9 mouse cellular contexts compared by ENCODE assay signal in the genomic region with DNA sequence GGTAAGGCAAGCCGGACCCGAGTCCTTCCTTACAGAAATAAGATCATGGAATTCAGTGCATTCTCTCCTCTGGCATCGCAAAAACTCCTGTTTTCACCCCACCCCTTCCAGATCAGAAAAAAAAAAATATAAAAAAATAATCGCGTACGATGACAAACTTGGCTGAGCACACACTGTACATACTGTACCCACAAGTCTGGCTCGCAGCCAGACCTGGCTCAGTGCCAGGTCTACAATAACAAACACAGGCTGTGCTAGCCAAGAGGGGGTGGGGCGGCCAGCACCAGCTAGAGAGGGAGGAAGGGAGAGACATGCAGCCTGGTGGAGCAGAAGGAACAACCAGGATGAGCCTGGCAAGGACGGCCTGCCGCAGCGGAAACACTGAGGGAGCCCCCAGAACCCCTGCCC.
DNase-seq lines count a peak whose midpoint lies in the region; ATAC-seq and TF ChIP-seq lines count a peak whose summit lies in the region.
"Had no signal": no experiment of that assay in that cellular context is flagged by ENCODE, and none has a peak within 500 bp of the region (broad histone marks: within the 10 kb centered on the region; RNA-seq: fewer than 3 reads in every experiment).

No protein-coding gene starts in this region.

- H3K27me3 ChIP-seq in intestine, embryonic 14.5 days (replicated peaks; ENCODE audit: control insufficient read depth, insufficient read depth, low read length): no peaks in the 10 kb centered on the region

- no peak for TF ChIP-seq CTCF in cortical plate, adult 2 months (IDR thresholded peaks at IDR 0.05; ENCODE audit: extremely low read depth, insufficient read depth, low read length)

- peaks cover 36% of the 10 kb centered on the region for H3K4me1 ChIP-seq in cortical plate, adult 2 months (ENCODE audit: control insufficient read depth, insufficient read depth, low read length)
- H3K4me1 ChIP-seq in intestine, embryonic 14.5 days (replicated peaks; ENCODE audit: control insufficient read depth, insufficient read depth, low read length): peaks cover 40% of the 10 kb centered on the region

- TF ChIP-seq POLR2A in cortical plate, adult 2 months (IDR thresholded peaks at IDR 0.05; ENCODE audit: extremely low read depth, insufficient read depth, low read length): peak; percentile 32; the same call in 1 of the 2 replicates

- H3K4me3 ChIP-seq in cortical plate, adult 2 months (ENCODE audit: insufficient read depth, low read length): no peak overlapping the region
- H3K4me3 ChIP-seq in intestine, embryonic 14.5 days (ENCODE audit: low read depth, low read length): no peak overlapping the region
- H3K4me3 ChIP-seq: myocyte had no signal

- no peak overlapping the region for H3K9ac ChIP-seq in intestine, embryonic 14.5 days (ENCODE audit: low read length)

- H3K27ac ChIP-seq in cortical plate, adult 2 months (ENCODE audit: insufficient read depth, low read length): peak overlapping the region; percentile 76
- peak overlapping the region; percentile 29 for H3K27ac ChIP-seq in intestine, embryonic 14.5 days (ENCODE audit: low read depth)

- H3K9me3 ChIP-seq in intestine, embryonic 14.5 days (ENCODE audit: control insufficient read depth, low read length): no peaks in the 10 kb centered on the region

- DNase-seq in adipocyte (ENCODE audit: low spot score): peak; percentile 98
- DNase-seq in gastrocnemius, postnatal 36 days: peak; percentile 96 to 99
- peak; percentile 92 for DNase-seq in intestine, embryonic 14.5 days (ENCODE audit: low spot score)
- DNase-seq in left cerebral cortex, adult 9 months (ENCODE audit: low spot score in 2 of 2): peak; percentile 76 to 90
- peak; percentile 95 to 96 for DNase-seq in right cerebral cortex, postnatal 10 days (ENCODE audit: low spot score in 2 of 2)
- DNase-seq in urinary bladder, postnatal 14 days (ENCODE audit: low spot score): peak; percentile 98

- intact Hi-C loops in gastrocnemius, postnatal 36 days (cut with DNase I): no loop called here

- H3K4me2 ChIP-seq in intestine, embryonic 14.5 days (ENCODE audit: low read length): peak overlapping the region; percentile 33

- 22% methylated on average over 11 of the region's 11 CpGs for WGBS in intestine, embryonic 14.5 days

- peak; percentile 80 for ATAC-seq in intestine, embryonic 14.5 days (replicated peaks; ENCODE audit: low FRiP score, low TSS enrichment, low read depth)
- peak; percentile 61 for ATAC-seq in megakaryocyte progenitor cell, adult 5-6 weeks (replicated peaks; ENCODE audit: poor library complexity)

- no peaks in the 10 kb centered on the region for H3K36me3 ChIP-seq in intestine, embryonic 14.5 days (ENCODE audit: control insufficient read depth, insufficient read depth, low read length)
